Mouse (Mus musculus): ENCODE measurements at regions not wholly inside any gene's neighbourhood (a gene's known extent, or its start where the extent isn't known, plus 50 kb on each side); places are given as distances from the start of the nearest gene placed in this dataset.

- no peak for TF ChIP-seq TBP (conservative IDR thresholded peaks at IDR 0.05; ENCODE audit: low read depth, low read length)
- no peak for TF ChIP-seq SIN3A (IDR thresholded peaks at IDR 0.05; ENCODE audit: low read length)
- no peak for TF ChIP-seq POLR2A (IDR thresholded peaks at IDR 0.05; ENCODE audit: low read depth, low read length)
- no peak for TF ChIP-seq ZKSCAN1 (IDR thresholded peaks at IDR 0.05; ENCODE audit: borderline replicate concordance, low read depth, low read length)
Observed at GRCm38 (mm10) chr3:61580252-61580651, 214.5 kb upstream of the B430305J03Rik start.
